Mouse (Mus musculus) liver, embryonic 12.5 days (tissue): ENCODE measurements at regions not wholly inside any gene's neighbourhood (a gene's known extent, or its start where the extent isn't known, plus 50 kb on each side); places are given as distances from the start of the nearest gene placed in this dataset.

Experiments used
- ATAC-seq: fragments of 200-750 bp; cut with Nextera tagmentation; 2 replicates; pipeline ENCODE4 v1.8.0; 2017; ENCODE audit warnings: moderate number of reproducible peaks, mild to moderate bottlenecking, moderate library complexity
- H3K27ac ChIP-seq: fragments of 300-500 bp; sonication (generic); 2 replicates; pipeline ENCODE4 v1.5.1; 2016; ENCODE audit warnings: mild to moderate bottlenecking
- H3K27me3 ChIP-seq: fragments of 300-500 bp; sonication (generic); replicated peaks from 2 replicates; pipeline ENCODE4 v1.6.1; 2016; ENCODE audit warnings: mild to moderate bottlenecking, moderate library complexity
- H3K36me3 ChIP-seq: fragments of 300-500 bp; sonication (generic); 2 replicates; pipeline ENCODE4 v1.6.1; 2016; ENCODE audit warnings: mild to moderate bottlenecking, moderate library complexity
- H3K4me1 ChIP-seq: fragments of 300-500 bp; sonication (generic); 2 replicates; pipeline ENCODE4 v1.6.1; 2016
- H3K4me2 ChIP-seq: fragments of 300-500 bp; sonication (generic); 2 replicates; pipeline ENCODE4 v1.6.1; 2016; ENCODE audit warnings: mild to moderate bottlenecking, moderate library complexity
- H3K4me3 ChIP-seq: fragments of 300-500 bp; sonication (generic); 2 replicates; pipeline ENCODE4 v1.5.1; 2016; ENCODE audit warnings: mild to moderate bottlenecking, moderate library complexity
- H3K9ac ChIP-seq: fragments of 300-500 bp; sonication (generic); 2 replicates; pipeline ENCODE4 v1.6.1; 2016; ENCODE audit warnings: mild to moderate bottlenecking, moderate library complexity
- H3K9me3 ChIP-seq: fragments of 300-500 bp; sonication (generic); replicated peaks from 2 replicates; pipeline ENCODE4 v1.6.1; 2016; ENCODE audit warnings: mild to moderate bottlenecking, moderate library complexity
- WGBS: fragments of 180-500 bp; shearing (Covaris S2); methylation state at CpG from one replicate; pipeline ENCODE4 v1.1.7; 2016; ENCODE audit not compliant: insufficient replicate concordance; 5-methylcytosine and 5-hydroxymethylcytosine counted together

DNA sequence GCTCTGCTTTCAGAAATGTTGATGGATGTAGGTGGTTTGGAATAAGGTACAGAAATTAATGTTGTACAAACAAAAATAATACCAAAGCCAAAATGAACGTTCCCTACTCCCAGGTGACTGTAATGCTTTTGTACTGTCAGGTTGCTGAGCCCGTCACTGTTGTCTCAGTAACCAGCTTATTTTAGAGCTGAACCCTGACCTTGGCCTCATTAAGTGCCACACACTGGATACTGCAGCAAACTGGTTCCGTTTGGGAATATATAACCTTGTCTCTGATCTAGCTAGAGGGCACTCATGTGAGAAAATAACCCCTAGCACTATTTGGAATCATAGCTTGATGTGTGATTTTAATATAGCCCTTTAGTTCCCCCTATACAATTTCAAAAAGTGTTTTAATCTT is 60.0 kb downstream of the Csl start:
- H3K4me1 ChIP-seq, result no peaks in the 10 kb centered on the region
- no peak overlapping the region for H3K9ac ChIP-seq
- no peak overlapping the region for H3K27ac ChIP-seq
- H3K36me3 ChIP-seq, result no peaks in the 10 kb centered on the region
- WGBS, result 46% methylated on average over 3 of the region's 3 CpGs
- H3K4me2 ChIP-seq, result no peak overlapping the region
- no peak overlapping the region for H3K4me3 ChIP-seq
- no peaks in the 10 kb centered on the region for H3K27me3 ChIP-seq
- H3K9me3 ChIP-seq, result no peaks in the 10 kb centered on the region
- ATAC-seq, result no peak

DNA sequence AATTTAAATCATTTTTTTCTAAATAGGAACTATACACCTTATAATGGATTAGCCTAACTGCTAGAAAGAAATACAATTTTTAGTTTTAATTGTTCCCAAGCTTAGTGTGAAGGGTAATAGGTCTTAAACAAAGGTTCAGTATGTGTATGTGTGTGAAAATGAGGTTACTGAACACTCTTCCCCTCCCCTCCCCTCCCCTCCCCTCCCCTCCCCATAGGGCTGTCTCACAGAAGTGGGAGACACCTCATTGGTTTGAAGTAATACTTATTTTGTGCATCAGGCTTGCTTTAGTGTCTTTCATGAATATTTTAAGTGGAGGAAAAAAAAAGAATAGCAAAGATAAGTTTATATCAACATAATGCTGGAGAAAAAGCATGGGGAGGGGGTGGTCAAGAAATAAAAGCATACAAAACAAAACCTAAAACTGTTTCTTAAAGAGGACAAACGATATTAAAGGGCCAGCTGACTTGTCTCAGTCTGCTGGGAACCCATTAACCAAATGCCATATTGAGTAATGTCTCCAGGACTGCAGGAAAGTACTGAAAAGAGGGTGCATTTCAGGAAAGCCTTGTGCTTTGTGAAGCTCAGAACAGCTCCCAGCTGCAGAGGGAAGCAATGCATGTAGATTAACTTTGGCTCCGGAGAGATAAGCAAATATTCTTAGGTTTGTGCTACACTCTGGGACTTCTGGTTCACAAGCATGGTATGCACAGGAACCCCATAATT is 59.2 kb downstream of the Csl start:
- ATAC-seq, result no peak
- Histone ChIP-seq H3K36me3 (no peaks in the 10 kb centered on the region), H3K4me1 (no peaks in the 10 kb centered on the region), H3K27me3 (no peaks in the 10 kb centered on the region), H3K4me2 (no peak overlapping the region), H3K4me3 (no peak overlapping the region), H3K27ac (no peak overlapping the region), H3K9me3 (no peaks in the 10 kb centered on the region), H3K9ac (no peak overlapping the region)
- WGBS, result 31% methylated on average over 2 of the region's 2 CpGs
